In genomic region chr12:84709842-84710439, GRCm38 (mm10) we compare ENCODE assay signal across 10 mouse cellular contexts. TPM values are rescaled to one million over a fixed set of nuclear protein-coding genes. Genes with fewer than 3 reads are reported as not detected.
DNase-seq lines count a peak whose midpoint lies in the region; ATAC-seq lines count a peak whose summit lies in the region.
"Had no signal": no experiment of that assay in that cellular context is flagged by ENCODE, and none has a peak within 500 bp of the region (broad histone marks: within the 10 kb centered on the region; RNA-seq: fewer than 3 reads in every experiment).

No protein-coding gene starts in this region.

- 9% methylated on average over 14 of the region's 14 CpGs for WGBS in heart, embryonic 12.5 days
- 25% methylated on average over 14 of the region's 14 CpGs for WGBS in embryonic facial prominence, embryonic 14.5 days
- WGBS in forebrain, embryonic 13.5 days = 32% methylated on average over 14 of the region's 14 CpGs

- DNase-seq in heart, postnatal 4 days = peak; percentile 58
- peak; percentile 61 for DNase-seq in Muller cell, postnatal 12 days (ENCODE audit: inconsistent ontology term)
- peak; percentile 72 for DNase-seq in embryonic facial prominence, embryonic 14.5 days (ENCODE audit: low spot score)
- DNase-seq in lung, postnatal 14 days = peak; percentile 46
- DNase-seq in cerebellum, adult 8-10 months = no peak
- no peak for DNase-seq in right cerebral cortex, postnatal 36 days (ENCODE audit: low spot score in 2 of 2)

- no peak for ATAC-seq in heart, embryonic 12.5 days (ENCODE audit: insufficient number of reproducible peaks, low FRiP score)
- no peak for ATAC-seq in embryonic facial prominence, embryonic 14.5 days (ENCODE audit: low read depth)
- ATAC-seq in forebrain, embryonic 13.5 days = no peak

- H3K4me3 ChIP-seq in heart, embryonic 12.5 days = no peak overlapping the region
- H3K4me3 ChIP-seq in embryonic facial prominence, embryonic 14.5 days (ENCODE audit: low read depth, low read length) = no peak overlapping the region
- H3K4me3 ChIP-seq in forebrain, embryonic 13.5 days = no peak overlapping the region
- H3K4me3 ChIP-seq: layer of hippocampus, adult 2 months had no signal

- H3K4me2 ChIP-seq in heart, embryonic 12.5 days = no peak overlapping the region
- no peak overlapping the region for H3K4me2 ChIP-seq in embryonic facial prominence, embryonic 14.5 days (ENCODE audit: low read depth, low read length)
- no peak overlapping the region for H3K4me2 ChIP-seq in forebrain, embryonic 13.5 days

- no peaks in the 10 kb centered on the region for H3K27me3 ChIP-seq in heart, embryonic 12.5 days (replicated peaks)
- no peaks in the 10 kb centered on the region for H3K27me3 ChIP-seq in embryonic facial prominence, embryonic 14.5 days (replicated peaks; ENCODE audit: control insufficient read depth, insufficient read depth, low read length)
- no peaks in the 10 kb centered on the region for H3K27me3 ChIP-seq in forebrain, embryonic 13.5 days
- H3K27me3 ChIP-seq: CH12.LX had no signal

- H3K4me1 ChIP-seq in heart, embryonic 12.5 days (replicated peaks) = peaks cover 7% of the 10 kb centered on the region
- H3K4me1 ChIP-seq in embryonic facial prominence, embryonic 14.5 days (ENCODE audit: control insufficient read depth, insufficient read depth, low read length) = no peaks in the 10 kb centered on the region
- 0 out of 2 replicates have a peak, but pooled peaks cover 5% of the 10 kb centered on the region for H3K4me1 ChIP-seq in forebrain, embryonic 13.5 days

- H3K9me3 ChIP-seq in heart, embryonic 12.5 days (replicated peaks) = no peaks in the 10 kb centered on the region
- no peaks in the 10 kb centered on the region for H3K9me3 ChIP-seq in embryonic facial prominence, embryonic 14.5 days (ENCODE audit: control insufficient read depth, low read length)
- H3K9me3 ChIP-seq in forebrain, embryonic 13.5 days (replicated peaks) = no peaks in the 10 kb centered on the region

- H3K36me3 ChIP-seq in heart, embryonic 12.5 days = no peaks in the 10 kb centered on the region
- H3K36me3 ChIP-seq in embryonic facial prominence, embryonic 14.5 days (ENCODE audit: control insufficient read depth, insufficient read depth, low read length) = no peaks in the 10 kb centered on the region
- no peaks in the 10 kb centered on the region for H3K36me3 ChIP-seq in forebrain, embryonic 13.5 days (ENCODE audit: poor library complexity, severe bottlenecking)

- no peak overlapping the region for H3K27ac ChIP-seq in heart, embryonic 12.5 days (ENCODE audit: poor library complexity, severe bottlenecking)
- H3K27ac ChIP-seq in embryonic facial prominence, embryonic 14.5 days (replicated peaks; ENCODE audit: low read depth, low read length) = no peak overlapping the region
- no peak overlapping the region for H3K27ac ChIP-seq in forebrain, embryonic 13.5 days
- H3K27ac ChIP-seq: layer of hippocampus, adult 2 months had no signal

- H3K9ac ChIP-seq in heart, embryonic 12.5 days = no peak overlapping the region
- no peak overlapping the region for H3K9ac ChIP-seq in embryonic facial prominence, embryonic 14.5 days (ENCODE audit: low read depth, low read length)
- H3K9ac ChIP-seq in forebrain, embryonic 13.5 days = no peak overlapping the region

RNA-seq across cellular contexts. Expression of gene Syndig1l, which starts 11.3 kb away (rescaled TPM):
- not detected for total RNA-seq in heart, postnatal 4 days (2021)
- polyA plus RNA-seq in heart, embryonic 12.5 days (2016; fragmentation: Nextera tagmentation; extraction: Ambion mirVana) = not detected in 2 replicates
- polyA plus RNA-seq in embryonic facial prominence, embryonic 14.5 days (2014; fragmentation: Nextera tagmentation; extraction: Ambion mirVana) = 0.07 and 0.18 TPM in 2 replicates
- 0.72 and 1.4 TPM in 2 replicates for polyA plus RNA-seq in forebrain, embryonic 13.5 days (2015; fragmentation: Nextera tagmentation; extraction: Ambion mirVana)
- total RNA-seq: CH12.LX had no signal

Comparison
In these comparisons a context has a peak if more than half of its experiments do, and no peak if none do; other contexts are left out.
1. DNase-seq: peak in heart, postnatal 4 days (single experiment), Muller cell, postnatal 12 days (single experiment), embryonic facial prominence, embryonic 14.5 days (single experiment) and lung, postnatal 14 days (single experiment); none in cerebellum, adult 8-10 months (single experiment) and right cerebral cortex, postnatal 36 days (0 of 2).